Mouse (Mus musculus): Measurements from ENCODE around the gene Lamc1.

GRCm38 (mm10) chr1:153288010-153288409, 44.6 kb downstream of the Lamc1 start:
- TF ChIP-seq CTCF (IDR thresholded peaks at IDR 0.05; ENCODE audit: extremely low read depth, insufficient read depth, insufficient read length, insufficient replicate concordance): no peak
- TF ChIP-seq POLR2A (IDR thresholded peaks at IDR 0.05; ENCODE audit: low read depth, low read length): no peak

Measured in spleen, adult 2 months (tissue).